Mouse (Mus musculus): ENCODE data around the gene Hipk2.
A peak's percentile ranks its signal among the peaks of the same experiment; 100 is the strongest.

Hipk2 gene

GRCm38 (mm10) chr6:38742441-38742840 is 133.5 kb downstream of the Hipk2 start:
- no peak for DNase-seq

GRCm38 (mm10) chr6:38741024-38741423 is 134.9 kb downstream of the Hipk2 start:
- no peak for DNase-seq

- no peak for DNase-seq
Measured at GRCm38 (mm10) chr6:38739266-38739665, 136.7 kb downstream of the Hipk2 start.

GRCm38 (mm10) chr6:38737763-38738162 is 138.2 kb downstream of the Hipk2 start:
- no peak for DNase-seq

GRCm38 (mm10) chr6:38736240-38736639 is 139.7 kb downstream of the Hipk2 start:
- DNase-seq: peak; percentile 83 to 88

GRCm38 (mm10) chr6:38732681-38733080 is 143.3 kb downstream of the Hipk2 start:
- DNase-seq: no peak

- DNase-seq: no peak
Measured at GRCm38 (mm10) chr6:38730169-38731146, 145.5 kb downstream of the Hipk2 start.

- DNase-seq: no peak
Measured at GRCm38 (mm10) chr6:38725515-38725914, 150.4 kb downstream of the Hipk2 start.

- DNase-seq: no peak
Measured at GRCm38 (mm10) chr6:38721361-38721760, 154.6 kb downstream of the Hipk2 start.

- DNase-seq: no peak
Measured at GRCm38 (mm10) chr6:38719229-38719628, 156.7 kb downstream of the Hipk2 start.

- no peak for DNase-seq
Measured at GRCm38 (mm10) chr6:38718625-38719024, 157.3 kb downstream of the Hipk2 start.

GRCm38 (mm10) chr6:38715881-38716280 is 160.1 kb downstream of the Hipk2 start:
- DNase-seq: no peak

- no peak for DNase-seq
Measured at GRCm38 (mm10) chr6:38713957-38714898, 161.7 kb downstream of the Hipk2 start.

GRCm38 (mm10) chr6:38710449-38710848 is 165.5 kb downstream of the Hipk2 start:
- no peak for DNase-seq

GRCm38 (mm10) chr6:38704264-38704984 is 171.5 kb downstream of the Hipk2 start:
- no peak for DNase-seq

- DNase-seq: no peak
Measured at GRCm38 (mm10) chr6:38703526-38703925, 172.4 kb downstream of the Hipk2 start.

- DNase-seq: no peak
Measured at GRCm38 (mm10) chr6:38702810-38703399, 173.1 kb downstream of the Hipk2 start.

- DNase-seq: no peak
Measured at GRCm38 (mm10) chr6:38701421-38701820, 174.5 kb downstream of the Hipk2 start.

- DNase-seq: no peak
Measured at GRCm38 (mm10) chr6:38698233-38698889, 177.6 kb downstream of the Hipk2 start.

- DNase-seq: no peak
Measured at GRCm38 (mm10) chr6:38696570-38696969, 179.4 kb downstream of the Hipk2 start.

- DNase-seq: peak; percentile 80 to 85
Measured at GRCm38 (mm10) chr6:38695380-38696054, 180.4 kb downstream of the Hipk2 start.

Measured in cerebellum, postnatal 36 days (tissue).